Mouse (Mus musculus): ENCODE measurements around the gene Cntnap1. TPM values are rescaled to one million over a fixed set of nuclear protein-coding genes. Genes with fewer than 3 reads are reported as not detected.

Gene Cntnap1
- polyA plus RNA-seq, 1 experiment from 2014 or later: 0.46 TPM

DNA sequence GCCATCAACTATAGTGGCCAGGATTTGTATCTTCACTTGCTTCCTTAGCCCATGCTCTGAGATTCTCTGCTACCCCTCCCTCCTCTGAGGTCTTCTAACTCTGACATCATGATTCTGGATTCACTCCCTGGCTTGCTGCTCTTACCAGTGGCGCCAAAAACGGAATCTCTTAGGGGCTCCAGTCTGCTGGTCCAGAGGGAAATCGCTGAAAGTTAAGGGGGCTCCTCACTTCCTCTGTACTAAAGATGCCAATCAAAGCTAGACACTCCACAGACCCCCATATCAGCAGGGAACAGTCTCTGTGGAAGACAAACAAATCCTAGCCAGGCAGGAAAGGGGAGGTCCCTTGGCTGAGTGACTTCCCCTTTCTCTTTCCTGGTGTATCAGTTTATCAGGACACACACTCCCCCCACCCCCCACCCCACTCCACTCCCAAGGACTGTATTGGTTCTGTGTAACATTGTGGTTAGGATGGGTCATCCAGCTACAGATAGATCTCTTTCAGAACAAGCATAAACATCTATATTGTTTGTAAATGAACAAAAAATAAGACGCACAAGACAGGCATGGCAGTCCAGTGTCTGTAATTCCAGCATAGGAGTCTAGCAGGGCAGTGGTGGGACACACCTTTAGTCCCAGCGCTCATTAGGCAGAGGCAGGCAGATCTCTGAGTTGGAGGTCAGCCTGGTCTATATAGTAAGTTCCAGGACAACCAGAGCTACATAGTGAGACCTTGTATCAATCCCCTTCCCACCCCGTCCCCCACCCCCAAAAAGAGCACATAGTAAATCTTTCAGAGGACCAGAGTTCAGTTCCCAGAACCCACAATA, 61.9 kb downstream of the Cntnap1 start:
- Histone ChIP-seq H3K27ac (peak overlapping the region; percentile 55), H3K4me1 (peaks cover 30% of the 10 kb centered on the region), H3K27me3 (no peaks in the 10 kb centered on the region), H3K4me2 (replicated peaks) (peak overlapping the region; percentile 48), H3K4me3 (0 out of 2 replicates have a peak overlapping the region, but pooled peaks have one; percentile 1), H3K9me3 (no peaks in the 10 kb centered on the region), H3K9ac (no peak overlapping the region; the same call in 1 of the 2 replicates), H3K36me3 (no peaks in the 10 kb centered on the region)
- WGBS: 50% methylated on average over 6 of the region's 6 CpGs
- ATAC-seq (ENCODE audit: low FRiP score, low read depth): peak; percentile 48; the same call in 1 of the 2 replicates

DNA sequence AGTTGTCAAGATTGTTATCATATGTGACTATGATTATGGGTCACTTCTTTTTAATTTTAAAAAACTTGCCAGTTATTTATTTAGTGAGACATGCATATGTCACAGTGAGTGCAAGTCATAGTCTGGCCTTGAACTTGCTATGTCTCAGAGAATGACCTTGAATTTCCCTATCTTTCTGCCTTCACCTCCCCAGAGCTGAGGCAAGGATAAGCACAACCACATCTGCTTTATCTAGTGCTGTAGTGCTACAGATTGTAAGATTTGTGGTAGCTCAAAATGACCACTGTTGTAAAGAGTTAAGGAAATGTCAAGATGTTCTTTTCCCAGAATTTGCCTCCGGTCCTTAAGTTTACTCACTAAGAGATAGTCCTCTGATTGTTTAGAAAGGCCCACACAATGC, 62.9 kb downstream of the Cntnap1 start:
- 94% methylated on average over 1 of the region's 1 CpGs for WGBS
- no peak for ATAC-seq (ENCODE audit: low FRiP score, low read depth)
- H3K4me1 ChIP-seq: peaks cover 30% of the 10 kb centered on the region

DNA sequence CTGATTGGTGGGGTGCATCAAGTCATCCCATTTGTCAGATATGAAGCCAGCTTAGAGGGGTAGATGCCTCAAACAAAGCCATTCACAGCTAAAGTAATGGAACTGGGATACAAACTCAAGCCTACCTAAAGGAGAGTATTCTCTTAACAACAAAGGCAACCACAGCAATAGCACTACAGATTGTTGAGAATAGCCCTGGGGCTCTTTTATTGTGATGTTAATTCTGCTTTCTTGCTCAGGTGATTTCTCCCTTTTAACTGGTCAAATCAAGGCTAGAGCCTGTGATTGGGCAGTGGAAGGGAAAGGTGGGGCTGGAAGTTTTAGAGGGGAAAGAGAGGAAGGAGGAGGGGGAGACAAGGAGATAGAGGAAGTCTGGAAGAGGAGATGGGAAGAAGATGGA, 63.8 kb downstream of the Cntnap1 start:
- Histone ChIP-seq H3K4me1 (peaks cover 30% of the 10 kb centered on the region), H3K4me3 (no peak overlapping the region), H3K4me2 (replicated peaks) (no peak overlapping the region), H3K36me3 (no peaks in the 10 kb centered on the region), H3K9me3 (no peaks in the 10 kb centered on the region), H3K27ac (no peak overlapping the region), H3K27me3 (no peaks in the 10 kb centered on the region), H3K9ac (no peak overlapping the region)
- no peak for ATAC-seq (ENCODE audit: low FRiP score, low read depth)

More for the DNA sequence above, 62.9 kb downstream of the Cntnap1 start:
- no peaks in the 10 kb centered on the region for H3K27me3 ChIP-seq
- no peak overlapping the region for H3K27ac ChIP-seq
- H3K4me3 ChIP-seq: no peak overlapping the region
- H3K9ac ChIP-seq: no peak overlapping the region
- H3K36me3 ChIP-seq: no peaks in the 10 kb centered on the region
- H3K9me3 ChIP-seq: no peaks in the 10 kb centered on the region
- H3K4me2 ChIP-seq (replicated peaks): no peak overlapping the region

DNA sequence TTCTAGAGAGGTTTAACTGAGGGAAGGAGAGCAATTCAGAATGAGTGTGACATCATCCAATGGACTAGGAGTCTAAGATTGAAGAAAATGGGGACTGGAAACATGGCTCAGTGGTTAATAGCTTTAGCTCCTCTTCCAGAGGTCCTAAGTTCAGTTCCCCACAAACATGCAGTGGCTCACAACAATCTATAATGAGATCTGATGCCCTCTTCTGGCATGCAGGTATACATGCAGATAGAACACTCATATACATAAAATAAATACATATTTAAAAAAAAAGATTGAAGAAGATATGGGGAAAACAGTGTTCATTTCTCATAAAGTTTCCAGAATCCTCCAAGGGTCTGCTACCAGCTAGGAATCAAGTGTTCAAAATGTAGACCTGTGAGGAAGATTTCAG, 65.1 kb downstream of the Cntnap1 start:
- no peak overlapping the region for H3K9ac ChIP-seq
- no peaks in the 10 kb centered on the region for H3K36me3 ChIP-seq
- peaks cover 19% of the 10 kb centered on the region for H3K4me1 ChIP-seq
- ATAC-seq (ENCODE audit: low FRiP score, low read depth): no peak
- no peaks in the 10 kb centered on the region for H3K27me3 ChIP-seq
- H3K9me3 ChIP-seq: no peaks in the 10 kb centered on the region
- no peak overlapping the region for H3K4me2 ChIP-seq (replicated peaks)
- no peak overlapping the region for H3K4me3 ChIP-seq
- H3K27ac ChIP-seq: no peak overlapping the region

DNA sequence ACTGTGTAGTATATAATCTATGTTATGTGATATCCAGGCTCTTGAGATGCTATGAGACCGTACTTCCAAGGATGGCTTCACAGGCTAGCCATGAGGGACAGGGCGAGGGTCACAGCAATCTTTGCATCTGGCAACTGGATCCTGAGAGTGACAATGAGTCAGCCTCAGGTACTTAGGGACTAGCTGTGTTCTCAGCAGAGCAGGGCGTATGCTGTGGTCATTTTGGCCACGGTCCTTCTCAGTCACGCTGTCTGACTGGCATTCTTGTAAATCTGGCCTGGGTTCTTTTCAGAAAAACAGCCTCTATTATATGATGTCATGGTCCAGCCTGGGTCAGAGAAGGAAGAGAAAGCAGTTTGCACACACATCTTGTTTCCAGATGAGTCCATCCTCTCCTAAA, 66.5 kb downstream of the Cntnap1 start:
- Histone ChIP-seq H3K9ac (no peak overlapping the region), H3K4me3 (no peak overlapping the region), H3K27me3 (no peaks in the 10 kb centered on the region), H3K27ac (no peak overlapping the region), H3K9me3 (no peaks in the 10 kb centered on the region), H3K4me2 (replicated peaks) (no peak overlapping the region), H3K4me1 (peaks cover 5% of the 10 kb centered on the region), H3K36me3 (no peaks in the 10 kb centered on the region)
- no peak for ATAC-seq (ENCODE audit: low FRiP score, low read depth)
- 92% methylated on average over 5 of the region's 5 CpGs for WGBS

DNA sequence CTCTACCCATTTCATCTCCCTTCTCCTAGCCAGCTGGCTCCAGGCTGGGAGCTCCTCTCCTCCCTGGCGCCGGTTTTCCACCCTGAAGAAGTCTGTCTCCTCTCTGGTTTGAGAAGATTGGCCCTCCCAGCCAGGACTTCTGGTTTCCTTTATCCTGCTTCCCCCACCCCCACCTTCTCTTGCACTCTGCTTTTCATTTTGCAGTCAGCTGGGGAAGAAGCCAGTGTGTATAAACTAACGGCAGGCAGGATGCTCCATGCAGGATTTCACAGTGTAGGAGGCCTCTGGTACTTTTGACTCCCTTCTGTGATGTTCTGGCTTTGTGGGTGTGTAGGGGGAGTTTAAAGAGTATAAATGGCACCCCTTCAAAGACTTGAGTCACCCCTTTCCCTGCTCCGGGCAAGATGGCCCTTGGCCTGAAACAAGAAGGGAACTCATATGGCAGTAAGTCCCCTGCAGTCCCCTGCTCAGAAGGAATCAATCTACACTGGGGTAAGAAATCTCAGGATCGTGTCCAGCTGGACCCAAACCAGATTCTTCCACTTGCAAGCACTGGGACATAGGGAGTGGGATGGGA, 67.8 kb downstream of the Cntnap1 start:
- no peaks in the 10 kb centered on the region for H3K27me3 ChIP-seq
- H3K36me3 ChIP-seq: no peaks in the 10 kb centered on the region
- H3K9ac ChIP-seq: peak overlapping the region; percentile 40; the same call in 1 of the 2 replicates
- H3K27ac ChIP-seq: peak overlapping the region; percentile 73
- H3K4me2 ChIP-seq (replicated peaks): no peak overlapping the region
- H3K9me3 ChIP-seq: no peaks in the 10 kb centered on the region
- no peaks in the 10 kb centered on the region; the same call in 1 of the 2 replicates for H3K4me1 ChIP-seq
- no peak overlapping the region for H3K4me3 ChIP-seq
- ATAC-seq (ENCODE audit: low FRiP score, low read depth): no peak
- WGBS: 20% methylated on average over 5 of the region's 5 CpGs

Small RNA genes lying within 50 kb of the gene (microRNA-seq; reads per million reads assigned to microRNA genes)
- gene Gm27626: not detected

Other genes starting within 250 kb of the Cntnap1 start
- 42.4 and 50.3 TPM in 2 replicates for gene Stat3, start 231.0 kb upstream of the Cntnap1 start, polyA plus RNA-seq (2015; fragmentation: Nextera tagmentation; extraction: Ambion mirVana)
- 136 and 142 TPM in 2 replicates for gene Cavin1, start 199.6 kb upstream of the Cntnap1 start, polyA plus RNA-seq (2015; fragmentation: Nextera tagmentation; extraction: Ambion mirVana)
- gene Atp6v0a1, start 161.1 kb upstream of the Cntnap1 start, polyA plus RNA-seq (2015; fragmentation: Nextera tagmentation; extraction: Ambion mirVana): 34.0 and 34.4 TPM in 2 replicates
- 9.4 and 9.8 TPM in 2 replicates for gene Naglu, start 100.5 kb upstream of the Cntnap1 start, polyA plus RNA-seq (2015; fragmentation: Nextera tagmentation; extraction: Ambion mirVana)
- 0.28 TPM in 1 of 2 replicates, not detected in the other for gene Hsd17b1, start 92.1 kb upstream of the Cntnap1 start, polyA plus RNA-seq (2015; fragmentation: Nextera tagmentation; extraction: Ambion mirVana)
- 38.1 and 41.6 TPM in 2 replicates for gene Coasy, start 88.0 kb upstream of the Cntnap1 start, polyA plus RNA-seq (2015; fragmentation: Nextera tagmentation; extraction: Ambion mirVana)
- 44.1 and 50.5 TPM in 2 replicates for gene Mlx, start 83.2 kb upstream of the Cntnap1 start, polyA plus RNA-seq (2015; fragmentation: Nextera tagmentation; extraction: Ambion mirVana)
- 43.0 and 44.5 TPM in 2 replicates for gene Psmc3ip, start 75.1 kb upstream of the Cntnap1 start, polyA plus RNA-seq (2015; fragmentation: Nextera tagmentation; extraction: Ambion mirVana)
- 18.7 and 20.3 TPM in 2 replicates for gene Retreg3, start 50.6 kb upstream of the Cntnap1 start, polyA plus RNA-seq (2015; fragmentation: Nextera tagmentation; extraction: Ambion mirVana)
- 70.5 and 71.1 TPM in 2 replicates for gene Tubg1, start 50.6 kb upstream of the Cntnap1 start, polyA plus RNA-seq (2015; fragmentation: Nextera tagmentation; extraction: Ambion mirVana)
- 7.3 and 7.4 TPM in 2 replicates for gene Tubg2, start 14.6 kb upstream of the Cntnap1 start, polyA plus RNA-seq (2015; fragmentation: Nextera tagmentation; extraction: Ambion mirVana)
- 6.6 and 7.3 TPM in 2 replicates for gene Plekhh3, start 828 bp downstream of the Cntnap1 start, polyA plus RNA-seq (2015; fragmentation: Nextera tagmentation; extraction: Ambion mirVana)
- 0.10 TPM in 1 of 2 replicates, not detected in the other for gene Ccr10, start 4.9 kb downstream of the Cntnap1 start, polyA plus RNA-seq (2015; fragmentation: Nextera tagmentation; extraction: Ambion mirVana)
- gene Ezh1, start 55.9 kb downstream of the Cntnap1 start, polyA plus RNA-seq (2015; fragmentation: Nextera tagmentation; extraction: Ambion mirVana): 14.6 and 17.5 TPM in 2 replicates
- 72.9 and 74.7 TPM in 2 replicates for gene Ramp2, start 75.5 kb downstream of the Cntnap1 start, polyA plus RNA-seq (2015; fragmentation: Nextera tagmentation; extraction: Ambion mirVana)
- gene Vps25, start 83.2 kb downstream of the Cntnap1 start, polyA plus RNA-seq (2015; fragmentation: Nextera tagmentation; extraction: Ambion mirVana): 104 and 109 TPM in 2 replicates
- 8.5 and 10.2 TPM in 2 replicates for gene Wnk4, start 90.0 kb downstream of the Cntnap1 start, polyA plus RNA-seq (2015; fragmentation: Nextera tagmentation; extraction: Ambion mirVana)
- gene Cntd1, start 108.5 kb downstream of the Cntnap1 start, polyA plus RNA-seq (2015; fragmentation: Nextera tagmentation; extraction: Ambion mirVana): 1.7 and 1.9 TPM in 2 replicates
- 172 and 175 TPM in 2 replicates for gene Coa3, start 108.6 kb downstream of the Cntnap1 start, polyA plus RNA-seq (2015; fragmentation: Nextera tagmentation; extraction: Ambion mirVana)
- 124 and 127 TPM in 2 replicates for gene Becn1, start 131.8 kb downstream of the Cntnap1 start, polyA plus RNA-seq (2015; fragmentation: Nextera tagmentation; extraction: Ambion mirVana)
- gene Psme3, start 145.7 kb downstream of the Cntnap1 start, polyA plus RNA-seq (2015; fragmentation: Nextera tagmentation; extraction: Ambion mirVana): 136 and 144 TPM in 2 replicates
- gene Aoc2, start 154.5 kb downstream of the Cntnap1 start, polyA plus RNA-seq (2015; fragmentation: Nextera tagmentation; extraction: Ambion mirVana): 1.4 TPM in 2 replicates
- gene Aoc3, start 160.1 kb downstream of the Cntnap1 start, polyA plus RNA-seq (2015; fragmentation: Nextera tagmentation; extraction: Ambion mirVana): 0.20 and 0.31 TPM in 2 replicates
- not detected in 2 replicates for gene G6pc, start 197.0 kb downstream of the Cntnap1 start, polyA plus RNA-seq (2015; fragmentation: Nextera tagmentation; extraction: Ambion mirVana)
- gene Aarsd1, start 247.1 kb downstream of the Cntnap1 start, polyA plus RNA-seq (2015; fragmentation: Nextera tagmentation; extraction: Ambion mirVana): 79.5 and 84.5 TPM in 2 replicates